Mouse (Mus musculus): ENCODE measurements around the gene Eya4. TPM values are rescaled to one million over a fixed set of nuclear protein-coding genes. Genes with fewer than 3 reads are reported as not detected.

Gene Eya4
- polyA plus RNA-seq, 1 experiment: 0.47 TPM

GRCm38 (mm10) chr10:23203144-23203838, 147.3 kb downstream of the Eya4 start:
- 65% methylated on average over 10 of the region's 10 CpGs for WGBS
- Histone ChIP-seq H3K27ac (ENCODE audit: insufficient read depth, low read depth, low read length) (no peak overlapping the region), H3K4me3 (ENCODE audit: insufficient read depth, low read depth, low read length) (no peak overlapping the region), H3K27me3 (replicated peaks; ENCODE audit: control insufficient read depth, insufficient read depth, low read length) (no peaks in the 10 kb centered on the region), H3K36me3 (ENCODE audit: control insufficient read depth, insufficient read depth, low read length) (no peaks in the 10 kb centered on the region), H3K4me1 (ENCODE audit: control insufficient read depth, insufficient read depth, low read length) (no peaks in the 10 kb centered on the region)
- no peak for DNase-seq
- no peak for TF ChIP-seq POLR2A (IDR thresholded peaks at IDR 0.05; ENCODE audit: low read depth, low read length)
- no peak for TF ChIP-seq CTCF (conservative IDR thresholded peaks at IDR 0.05; ENCODE audit: insufficient read depth, insufficient read length, low read depth, low read length)

- Histone ChIP-seq H3K27ac (ENCODE audit: insufficient read depth, low read depth, low read length) (no peak overlapping the region), H3K27me3 (replicated peaks; ENCODE audit: control insufficient read depth, insufficient read depth, low read length) (no peaks in the 10 kb centered on the region), H3K36me3 (ENCODE audit: control insufficient read depth, insufficient read depth, low read length) (no peaks in the 10 kb centered on the region), H3K4me3 (ENCODE audit: insufficient read depth, low read depth, low read length) (no peak overlapping the region), H3K4me1 (ENCODE audit: control insufficient read depth, insufficient read depth, low read length) (no peaks in the 10 kb centered on the region)
- WGBS: 85% methylated on average over 4 of the region's 4 CpGs
- no peak for TF ChIP-seq CTCF (conservative IDR thresholded peaks at IDR 0.05; ENCODE audit: insufficient read depth, insufficient read length, low read depth, low read length)
- no peak for DNase-seq
Observed at GRCm38 (mm10) chr10:23202591-23202990, 148.0 kb downstream of the Eya4 start.

GRCm38 (mm10) chr10:23198251-23198650, 152.3 kb downstream of the Eya4 start:
- Histone ChIP-seq H3K4me3 (ENCODE audit: insufficient read depth, low read depth, low read length) (no peak overlapping the region), H3K4me1 (ENCODE audit: control insufficient read depth, insufficient read depth, low read length) (no peaks in the 10 kb centered on the region), H3K27ac (ENCODE audit: insufficient read depth, low read depth, low read length) (no peak overlapping the region), H3K36me3 (ENCODE audit: control insufficient read depth, insufficient read depth, low read length) (no peaks in the 10 kb centered on the region), H3K27me3 (replicated peaks; ENCODE audit: control insufficient read depth, insufficient read depth, low read length) (no peaks in the 10 kb centered on the region)
- no peak for TF ChIP-seq CTCF (conservative IDR thresholded peaks at IDR 0.05; ENCODE audit: insufficient read depth, insufficient read length, low read depth, low read length)
- TF ChIP-seq POLR2A (IDR thresholded peaks at IDR 0.05; ENCODE audit: low read depth, low read length): no peak
- DNase-seq: no peak
- WGBS: 68% methylated on average over 5 of the region's 5 CpGs

- H3K27ac ChIP-seq (ENCODE audit: insufficient read depth, low read depth, low read length): no peak overlapping the region
- WGBS: 94% methylated on average over 4 of the region's 4 CpGs
- H3K27me3 ChIP-seq (replicated peaks; ENCODE audit: control insufficient read depth, insufficient read depth, low read length): no peaks in the 10 kb centered on the region
- no peaks in the 10 kb centered on the region for H3K36me3 ChIP-seq (ENCODE audit: control insufficient read depth, insufficient read depth, low read length)
- TF ChIP-seq POLR2A (IDR thresholded peaks at IDR 0.05; ENCODE audit: low read depth, low read length) (no peak), CTCF (conservative IDR thresholded peaks at IDR 0.05; ENCODE audit: insufficient read depth, insufficient read length, low read depth, low read length) (no peak)
- no peak overlapping the region for H3K4me3 ChIP-seq (ENCODE audit: insufficient read depth, low read depth, low read length)
- no peaks in the 10 kb centered on the region for H3K4me1 ChIP-seq (ENCODE audit: control insufficient read depth, insufficient read depth, low read length)
- DNase-seq: no peak
Observed at GRCm38 (mm10) chr10:23196336-23196735, 154.2 kb downstream of the Eya4 start.

- Histone ChIP-seq H3K27ac (ENCODE audit: insufficient read depth, low read depth, low read length) (no peak overlapping the region), H3K36me3 (ENCODE audit: control insufficient read depth, insufficient read depth, low read length) (no peaks in the 10 kb centered on the region), H3K27me3 (replicated peaks; ENCODE audit: control insufficient read depth, insufficient read depth, low read length) (no peaks in the 10 kb centered on the region), H3K4me3 (ENCODE audit: insufficient read depth, low read depth, low read length) (no peak overlapping the region), H3K4me1 (ENCODE audit: control insufficient read depth, insufficient read depth, low read length) (no peaks in the 10 kb centered on the region)
- 74% methylated on average over 2 of the region's 2 CpGs for WGBS
- no peak for DNase-seq
- TF ChIP-seq CTCF (conservative IDR thresholded peaks at IDR 0.05; ENCODE audit: insufficient read depth, insufficient read length, low read depth, low read length) (no peak), POLR2A (IDR thresholded peaks at IDR 0.05; ENCODE audit: low read depth, low read length) (no peak)
Observed at GRCm38 (mm10) chr10:23195337-23195736, 155.2 kb downstream of the Eya4 start.

- H3K4me3 ChIP-seq (ENCODE audit: insufficient read depth, low read depth, low read length): no peak overlapping the region
- H3K27ac ChIP-seq (ENCODE audit: insufficient read depth, low read depth, low read length): no peak overlapping the region
- H3K4me1 ChIP-seq (ENCODE audit: control insufficient read depth, insufficient read depth, low read length): no peaks in the 10 kb centered on the region
- no peak for TF ChIP-seq CTCF (conservative IDR thresholded peaks at IDR 0.05; ENCODE audit: insufficient read depth, insufficient read length, low read depth, low read length)
- DNase-seq: no peak
- whole genome bisulfite sequencing: 82% methylated on average over 10 of the region's 10 CpGs
- H3K27me3 ChIP-seq (replicated peaks; ENCODE audit: control insufficient read depth, insufficient read depth, low read length): no peaks in the 10 kb centered on the region
- no peaks in the 10 kb centered on the region for H3K36me3 ChIP-seq (ENCODE audit: control insufficient read depth, insufficient read depth, low read length)
Observed at GRCm38 (mm10) chr10:23189836-23190235, 160.8 kb downstream of the Eya4 start.

GRCm38 (mm10) chr10:23185391-23185790, 165.2 kb downstream of the Eya4 start:
- Histone ChIP-seq H3K4me3 (ENCODE audit: insufficient read depth, low read depth, low read length) (no peak overlapping the region), H3K27me3 (replicated peaks; ENCODE audit: control insufficient read depth, insufficient read depth, low read length) (no peaks in the 10 kb centered on the region), H3K36me3 (ENCODE audit: control insufficient read depth, insufficient read depth, low read length) (no peaks in the 10 kb centered on the region), H3K4me1 (ENCODE audit: control insufficient read depth, insufficient read depth, low read length) (no peaks in the 10 kb centered on the region), H3K27ac (ENCODE audit: insufficient read depth, low read depth, low read length) (no peak overlapping the region)
- no peak for DNase-seq
- no peak for TF ChIP-seq POLR2A (IDR thresholded peaks at IDR 0.05; ENCODE audit: low read depth, low read length)
- no peak for TF ChIP-seq CTCF (conservative IDR thresholded peaks at IDR 0.05; ENCODE audit: insufficient read depth, insufficient read length, low read depth, low read length)
- WGBS: 87% methylated on average over 6 of the region's 6 CpGs
